Mouse (Mus musculus): ENCODE data around the gene 1810013L24Rik. TPM values are rescaled to one million over a fixed set of nuclear protein-coding genes. Genes with fewer than 3 reads are reported as not detected.

1810013L24Rik gene
- total RNA-seq (2021) = 100 to 1,000 TPM; 103 to 107 TPM
- long read RNA-seq, experiment 1, full-length matches to known transcripts = 5 of 14 reads
- long read RNA-seq, experiment 1, partial matches to known transcripts = 2 of 14 reads
- long read RNA-seq, experiment 1, other reads (novel, unspliced or antisense) = 7 of 14 reads
- long read RNA-seq, experiment 2, full-length matches to known transcripts = 12 of 20 reads
- long read RNA-seq, experiment 2, partial matches to known transcripts = 2 of 20 reads
- long read RNA-seq, experiment 2, other reads (novel, unspliced or antisense) = 6 of 20 reads

DNA sequence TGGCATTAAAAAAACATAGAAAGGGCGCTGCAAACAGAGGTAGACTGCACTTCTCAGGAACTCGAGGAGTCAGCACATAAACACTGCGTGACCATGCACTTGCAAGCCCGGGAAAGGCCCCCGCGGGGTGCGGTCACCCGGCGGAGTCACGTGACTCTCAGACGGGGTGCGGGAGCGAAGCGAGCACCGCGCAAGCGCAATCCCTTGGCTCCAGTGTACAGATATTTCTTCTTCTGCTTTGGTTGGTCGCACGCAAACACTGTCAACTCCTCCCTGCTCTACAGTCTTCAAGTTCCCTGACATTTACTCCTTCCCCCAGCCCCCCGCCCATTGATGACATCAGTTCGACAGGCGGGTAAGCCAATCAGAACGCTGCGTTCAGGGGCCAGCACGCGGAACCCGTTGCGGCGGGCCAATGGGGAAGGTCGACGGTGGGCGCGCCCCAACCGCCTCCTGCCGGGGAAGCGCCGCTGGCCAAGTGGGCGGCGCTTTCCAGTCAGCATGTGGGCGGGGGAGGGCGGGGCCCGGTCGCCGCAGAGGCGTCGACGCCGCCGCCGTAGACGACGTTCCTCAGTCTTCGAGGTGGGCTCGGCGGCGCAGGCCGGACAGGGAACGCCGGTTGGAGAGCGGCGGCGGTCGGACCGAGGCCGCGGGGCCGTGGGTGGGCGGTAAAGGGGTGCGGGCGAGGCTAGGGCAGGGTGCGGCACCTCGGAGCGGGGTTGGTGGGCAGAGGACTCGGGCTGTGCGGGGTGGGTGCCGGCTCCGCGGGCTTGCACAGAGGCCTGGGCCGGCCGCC lies at the start of gene 1810013L24Rik:
1810013L24Rik (plus strand) TSS at position 537 of the 796 bp plus-strand sequence.
- TF ChIP-seq CTCF (conservative IDR thresholded peaks at IDR 0.05) = no peak
- peak within 1 kb of the TSS; percentile 85 for H3K4me3 ChIP-seq
- peak; percentile 97 to 99 for DNase-seq (ENCODE audit: low spot score in 2 of 2)
- H3K27ac ChIP-seq = peak within 1 kb of the TSS; percentile 99

DNA sequence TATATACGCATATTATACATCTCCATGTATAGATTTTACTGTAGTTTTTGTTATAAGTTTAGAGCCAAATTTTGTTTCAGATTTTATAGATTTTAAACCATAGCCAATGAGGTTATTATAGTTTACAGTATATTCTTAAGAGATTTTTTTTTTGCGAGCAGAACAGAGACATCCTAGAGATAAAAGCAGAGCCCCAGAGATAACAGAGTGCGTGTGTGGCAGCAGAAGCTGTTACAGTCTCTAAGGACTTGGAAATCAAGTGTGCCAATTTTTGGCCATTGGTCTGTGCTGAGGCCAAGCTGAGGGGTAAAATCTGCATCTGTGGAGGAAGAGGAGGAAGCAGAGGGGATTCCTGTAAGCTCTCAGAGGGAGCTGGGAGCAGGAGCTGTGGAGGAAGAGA lies 49.7 kb upstream of the 1810013L24Rik start:
- DNase-seq (ENCODE audit: low spot score in 2 of 2) = no peak
- H3K27ac ChIP-seq = no peak overlapping the region
- no peak for TF ChIP-seq CTCF (conservative IDR thresholded peaks at IDR 0.05)
- no peak overlapping the region for H3K4me3 ChIP-seq

DNA sequence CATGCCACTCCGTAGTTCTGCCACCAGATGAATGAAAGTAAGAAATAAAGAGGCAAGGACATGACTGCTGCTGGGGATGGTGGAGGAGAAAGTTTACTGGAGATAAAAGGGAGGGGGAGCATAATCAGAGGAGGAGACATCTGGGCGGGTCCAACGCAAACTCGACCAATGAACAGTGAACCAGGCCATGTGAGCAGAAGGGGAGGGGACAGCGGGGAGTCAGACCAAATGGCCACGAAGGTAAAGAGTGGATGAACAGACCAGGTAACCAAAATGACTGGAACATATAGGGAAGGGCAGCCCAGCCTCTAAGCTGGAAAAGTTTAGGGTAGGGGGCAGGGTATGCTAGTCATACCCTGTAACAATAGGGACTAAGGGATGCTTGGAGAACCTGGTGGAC lies 48.7 kb upstream of the 1810013L24Rik start:
- DNase-seq (ENCODE audit: low spot score in 2 of 2) = no peak
- Histone ChIP-seq H3K27ac (no peak overlapping the region), H3K4me3 (no peak overlapping the region)
- TF ChIP-seq CTCF (conservative IDR thresholded peaks at IDR 0.05) = no peak

DNA sequence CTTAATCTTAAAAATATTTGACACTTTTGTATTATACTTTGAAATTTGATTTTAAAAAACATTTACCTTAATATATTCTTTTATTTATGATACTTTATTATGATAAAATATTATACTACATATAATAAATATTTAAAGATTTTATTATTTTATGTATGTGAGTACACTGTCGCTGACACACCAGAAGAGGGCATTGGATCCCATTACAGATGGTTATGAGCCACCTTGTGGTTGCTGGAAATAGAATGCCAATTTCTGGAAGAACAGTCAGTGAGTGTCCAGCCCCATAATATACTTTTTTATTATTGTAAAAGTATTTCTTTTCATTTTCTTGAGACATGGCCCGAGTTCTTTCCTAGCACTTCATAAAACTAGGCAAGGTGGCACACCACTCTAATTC lies 48.2 kb upstream of the 1810013L24Rik start:
- H3K4me3 ChIP-seq = no peak overlapping the region
- TF ChIP-seq CTCF (conservative IDR thresholded peaks at IDR 0.05) = peak; percentile 56
- no peak for DNase-seq (ENCODE audit: low spot score in 2 of 2)
- H3K27ac ChIP-seq = no peak overlapping the region

DNA sequence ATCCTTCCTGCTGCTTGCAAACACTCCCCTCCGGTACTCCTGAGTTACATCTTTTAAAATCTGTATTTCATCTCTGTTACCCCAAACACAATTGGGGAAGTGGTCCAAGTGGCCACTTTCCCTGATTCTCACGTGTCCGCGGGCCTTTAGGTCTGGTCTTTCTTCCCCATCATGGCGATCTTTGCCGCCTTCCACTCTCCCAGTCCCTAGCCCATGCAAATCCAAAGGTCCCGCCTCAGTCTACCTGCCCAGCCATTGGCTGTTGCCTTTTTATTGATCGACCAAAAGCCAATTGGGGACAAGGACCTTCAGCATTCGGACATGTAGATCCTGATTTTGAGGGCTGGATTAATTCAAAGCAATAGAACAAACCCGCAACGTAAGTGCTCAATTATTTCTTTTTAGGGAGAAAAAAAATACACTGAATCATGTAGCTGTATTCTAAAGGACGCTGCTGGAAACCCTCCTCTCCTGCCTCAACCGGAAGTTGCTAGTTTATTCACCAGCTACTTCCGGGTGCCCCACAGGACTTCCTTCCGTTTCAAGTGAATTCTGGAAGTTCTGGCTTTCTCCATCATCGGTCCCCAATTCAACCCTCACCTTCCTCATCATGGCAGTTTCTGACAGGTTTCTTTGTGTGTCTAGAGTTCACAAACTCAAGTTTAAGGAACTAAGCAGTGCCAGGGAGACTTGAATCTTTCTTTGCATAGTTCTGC lies 46.5 kb upstream of the 1810013L24Rik start:
- no peak for TF ChIP-seq CTCF (conservative IDR thresholded peaks at IDR 0.05)

DNA sequence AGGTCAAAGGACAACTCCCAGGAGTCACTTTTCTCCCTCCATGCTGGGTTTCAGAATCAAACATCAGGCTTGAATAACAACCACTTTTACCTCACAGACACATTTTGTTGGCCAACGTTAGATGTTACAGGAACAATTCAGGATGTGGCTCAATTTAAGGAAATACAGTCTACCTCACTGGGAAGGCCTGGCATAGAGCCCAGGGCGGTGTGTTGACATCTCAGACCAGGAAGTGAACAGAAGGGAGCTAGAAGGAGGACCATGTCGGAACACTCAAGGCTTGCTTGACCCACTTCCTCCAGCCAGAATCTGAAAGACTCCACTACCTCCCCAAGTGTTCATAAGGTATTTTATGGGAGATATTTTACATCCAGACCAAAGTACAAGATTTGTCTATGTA lies 45.1 kb upstream of the 1810013L24Rik start:
- H3K4me3 ChIP-seq = no peak overlapping the region
- DNase-seq (ENCODE audit: low spot score in 2 of 2) = no peak
- TF ChIP-seq CTCF (conservative IDR thresholded peaks at IDR 0.05) = no peak
- no peak overlapping the region for H3K27ac ChIP-seq

More for the DNA sequence above, 46.5 kb upstream of the 1810013L24Rik start:
- H3K4me3 ChIP-seq = no peak overlapping the region
- no peak for DNase-seq (ENCODE audit: low spot score in 2 of 2)
- no peak overlapping the region for H3K27ac ChIP-seq

DNA sequence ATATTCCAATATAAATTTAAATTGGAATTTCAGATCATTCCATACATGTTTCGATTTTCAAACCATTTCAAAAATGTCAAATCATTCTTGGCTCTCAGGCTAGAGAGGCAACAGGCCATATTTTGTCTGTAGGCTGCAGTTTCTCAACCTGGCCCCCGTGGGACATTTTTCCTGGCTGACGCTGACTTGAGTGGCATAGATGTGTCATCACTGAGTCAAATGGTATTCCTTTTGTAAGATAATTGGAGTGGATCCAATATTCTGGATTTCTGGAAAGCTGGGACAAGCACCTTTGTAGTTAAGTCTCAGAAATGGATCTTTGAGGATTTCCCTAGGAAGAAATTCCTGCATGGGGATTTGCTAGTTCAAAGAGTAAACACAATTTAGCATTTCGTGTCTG lies 39.0 kb upstream of the 1810013L24Rik start:
- no peak for TF ChIP-seq CTCF (conservative IDR thresholded peaks at IDR 0.05)
- no peak overlapping the region for H3K27ac ChIP-seq

DNA sequence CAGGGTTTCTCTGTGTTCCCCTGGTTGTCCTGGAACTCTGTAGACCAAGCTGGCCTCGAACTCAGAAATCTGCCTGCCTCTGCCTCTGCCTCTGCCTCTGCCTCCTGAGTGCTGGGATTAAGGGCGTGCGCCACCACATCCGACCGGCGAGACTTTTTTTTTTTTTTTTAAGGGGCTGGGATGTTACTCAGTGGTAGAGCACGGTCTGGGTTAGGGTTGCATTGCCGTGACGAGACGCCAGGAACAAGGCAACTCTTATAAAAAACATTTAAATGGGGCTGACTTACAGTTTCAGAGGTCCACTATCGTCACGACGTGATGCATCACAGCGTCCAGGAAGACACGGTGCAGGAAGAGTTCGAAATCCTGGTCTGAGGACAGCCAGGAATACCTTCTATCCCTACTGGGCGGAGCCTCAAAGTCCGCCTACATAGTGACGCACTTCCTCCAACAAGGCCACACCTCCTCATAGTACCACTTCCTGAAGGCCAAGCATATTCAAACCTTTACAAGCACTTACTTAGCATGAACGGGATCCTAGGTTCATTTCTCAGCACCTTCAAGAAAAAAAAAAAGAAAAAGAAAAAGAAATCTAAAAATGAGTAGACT lies 37.8 kb upstream of the 1810013L24Rik start, which contains the start of gene Usp7:
Usp7 (minus strand) TSS at position 360 of the 609 bp plus-strand sequence.
- no peak for TF ChIP-seq CTCF (conservative IDR thresholded peaks at IDR 0.05)
- DNase-seq (ENCODE audit: low spot score in 2 of 2) = no peak
- Histone ChIP-seq H3K4me3 (no peak within 1 kb of the TSS), H3K27ac (no peak within 1 kb of the TSS)

More for the DNA sequence above, 39.0 kb upstream of the 1810013L24Rik start:
- no peak overlapping the region for H3K4me3 ChIP-seq
- DNase-seq (ENCODE audit: low spot score in 2 of 2) = no peak

DNA sequence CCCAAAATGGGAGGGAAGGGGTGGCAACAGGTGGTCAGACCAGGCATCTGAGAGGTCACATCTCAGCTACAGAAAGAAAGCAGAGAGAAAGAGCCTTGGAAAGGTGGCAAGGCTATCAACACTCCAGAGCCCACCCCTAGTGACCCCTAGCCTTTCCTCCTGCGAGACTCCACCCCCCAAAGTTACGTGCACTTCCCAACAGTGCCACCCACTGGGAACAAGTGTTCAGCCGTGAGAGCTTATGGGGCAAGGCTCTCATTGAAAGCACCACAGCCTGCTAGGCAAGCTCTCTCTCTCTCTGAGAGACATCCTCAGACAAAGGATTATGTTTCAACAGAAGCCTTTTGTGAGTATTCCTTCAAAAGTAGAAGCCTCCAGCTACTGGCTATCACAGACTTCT lies 34.9 kb upstream of the 1810013L24Rik start:
- no peak overlapping the region for H3K4me3 ChIP-seq
- no peak overlapping the region for H3K27ac ChIP-seq
- TF ChIP-seq CTCF (conservative IDR thresholded peaks at IDR 0.05) = peak; percentile 51
- no peak for DNase-seq (ENCODE audit: low spot score in 2 of 2)

DNA sequence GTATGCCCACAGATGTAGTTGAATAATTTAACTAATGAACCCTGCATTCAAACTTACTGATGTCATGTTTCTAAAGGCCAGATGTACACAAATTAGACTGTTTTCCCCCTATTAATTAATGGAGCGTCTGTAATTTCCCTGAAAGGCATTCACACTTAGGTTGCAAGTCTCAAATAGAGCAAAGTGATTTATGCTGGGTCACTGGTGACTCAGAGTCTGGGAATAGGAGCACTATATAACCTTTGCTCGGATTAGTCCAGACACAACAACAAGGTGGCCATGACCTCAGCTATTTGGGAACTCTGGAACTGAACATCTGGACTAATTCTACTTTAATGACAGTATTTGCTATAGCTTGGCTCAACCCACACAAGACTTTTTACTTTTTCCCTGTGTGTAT lies 34.0 kb upstream of the 1810013L24Rik start:
- no peak overlapping the region for H3K4me3 ChIP-seq
- no peak overlapping the region for H3K27ac ChIP-seq
- no peak for TF ChIP-seq CTCF (conservative IDR thresholded peaks at IDR 0.05)
- DNase-seq (ENCODE audit: low spot score in 2 of 2) = no peak

DNA sequence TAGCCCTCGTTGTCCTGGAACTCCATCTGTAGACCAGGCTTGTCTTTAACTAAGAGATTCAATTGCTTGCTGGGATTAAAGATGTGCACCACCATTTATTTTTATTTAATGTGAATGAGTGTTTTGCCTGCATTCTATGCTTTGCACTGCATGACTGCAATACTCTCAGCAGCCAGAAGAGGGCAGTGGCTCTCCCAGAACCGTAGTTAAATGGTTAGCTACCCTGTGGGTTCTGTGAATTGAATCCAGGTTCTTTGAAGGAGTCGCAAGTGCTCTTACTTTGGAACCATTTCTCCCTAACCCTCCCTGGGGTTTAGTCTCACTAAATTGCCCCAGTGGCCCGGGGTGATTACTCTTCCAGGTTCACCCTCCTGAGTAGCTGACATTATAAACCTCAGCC lies 23.2 kb upstream of the 1810013L24Rik start:
- peak; percentile 79 for TF ChIP-seq CTCF (conservative IDR thresholded peaks at IDR 0.05)
- Histone ChIP-seq H3K4me3 (no peak overlapping the region), H3K27ac (no peak overlapping the region)
- DNase-seq (ENCODE audit: low spot score in 2 of 2) = no peak

DNA sequence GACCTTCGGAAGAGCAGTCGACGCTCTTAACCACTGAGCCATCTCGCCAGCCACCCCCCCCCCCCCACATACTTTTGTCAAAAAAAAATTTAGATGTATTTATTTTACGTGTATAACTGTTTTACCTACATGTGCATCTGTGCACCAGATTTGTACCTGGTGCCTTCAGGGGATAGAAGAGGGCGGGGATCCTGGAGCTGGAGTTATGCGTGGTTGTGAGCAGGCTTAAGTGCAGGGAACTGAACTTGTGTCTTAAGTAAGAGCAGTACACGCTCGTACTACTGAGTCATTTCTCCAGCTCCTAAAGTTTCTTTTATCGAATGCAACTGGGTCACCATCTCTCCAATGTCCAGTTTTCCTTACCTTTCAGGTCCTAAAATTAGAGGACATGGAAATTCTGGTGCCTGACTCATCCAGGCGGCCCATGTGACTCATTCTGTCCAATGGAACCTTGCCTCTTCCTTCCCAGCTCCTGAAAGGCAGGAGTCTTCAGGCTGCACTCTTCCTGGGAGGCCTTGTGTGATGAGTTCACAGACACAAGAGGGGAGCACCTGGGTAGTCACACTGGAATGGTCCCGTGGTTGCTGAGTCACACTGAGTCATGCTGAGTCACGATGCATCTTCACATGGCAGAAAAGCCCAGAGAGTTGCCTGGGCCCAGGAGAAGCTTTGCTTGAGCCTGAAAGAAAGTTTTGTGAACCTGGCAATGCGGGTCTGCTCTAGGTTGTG lies 19.3 kb upstream of the 1810013L24Rik start:
- no peak overlapping the region for H3K4me3 ChIP-seq
- DNase-seq (ENCODE audit: low spot score in 2 of 2) = peak; percentile 15 to 19
- no peak for TF ChIP-seq CTCF (conservative IDR thresholded peaks at IDR 0.05)
- H3K27ac ChIP-seq = no peak overlapping the region
